Mouse (Mus musculus): ENCODE measurements around the gene Il10ra. TPM values are rescaled to one million over a fixed set of nuclear protein-coding genes. Genes with fewer than 3 reads are reported as not detected.

Il10ra gene
- 10 to 100 TPM in 1 of 4 experiments, 1 to 10 TPM in 3; 1.8 to 10.0 (median 6.1) TPM for total RNA-seq (2022)

DNA sequence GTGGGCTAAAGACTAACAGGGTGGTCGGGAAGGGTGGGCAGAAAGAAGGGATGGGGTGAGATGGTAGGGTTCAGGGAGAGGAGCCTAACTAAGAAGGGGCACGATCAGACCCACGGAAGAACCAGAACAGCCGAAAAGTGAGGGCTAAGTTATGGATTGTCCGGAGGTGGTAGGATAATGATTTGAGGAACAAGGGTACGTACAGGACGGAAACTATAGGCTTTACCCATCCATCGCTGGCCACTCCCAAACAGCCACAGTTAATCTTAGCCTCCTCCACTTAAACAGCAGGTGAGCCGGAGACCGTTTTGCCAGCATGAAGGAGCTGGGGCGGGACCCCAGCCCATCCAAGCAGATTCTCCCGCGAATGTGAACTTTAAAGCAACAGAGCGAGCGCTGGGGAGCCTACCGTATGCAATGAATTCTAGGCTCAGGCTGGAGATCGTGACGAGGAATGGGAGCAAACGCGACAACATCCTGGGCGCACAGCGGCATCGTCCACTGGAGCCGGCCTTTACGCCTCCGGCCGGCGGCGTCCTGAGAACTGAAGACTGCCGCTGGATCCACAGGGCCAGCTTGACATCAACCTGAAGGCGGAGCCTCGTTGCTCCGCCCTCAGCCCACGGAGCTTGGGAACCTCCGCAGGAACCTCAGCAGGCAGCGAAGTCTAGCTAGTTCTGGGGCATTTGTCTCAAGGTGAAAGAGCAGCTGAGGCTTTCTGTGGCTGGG lies at the start of gene Il10ra:
Gene Il10ra, minus strand, starts transcription at position 553 of the 729 bp plus-strand sequence.
- peak in 1 of 2 experiments; percentile 14 for DNase-seq (ENCODE audit: low spot score in 2 of 2)

DNA sequence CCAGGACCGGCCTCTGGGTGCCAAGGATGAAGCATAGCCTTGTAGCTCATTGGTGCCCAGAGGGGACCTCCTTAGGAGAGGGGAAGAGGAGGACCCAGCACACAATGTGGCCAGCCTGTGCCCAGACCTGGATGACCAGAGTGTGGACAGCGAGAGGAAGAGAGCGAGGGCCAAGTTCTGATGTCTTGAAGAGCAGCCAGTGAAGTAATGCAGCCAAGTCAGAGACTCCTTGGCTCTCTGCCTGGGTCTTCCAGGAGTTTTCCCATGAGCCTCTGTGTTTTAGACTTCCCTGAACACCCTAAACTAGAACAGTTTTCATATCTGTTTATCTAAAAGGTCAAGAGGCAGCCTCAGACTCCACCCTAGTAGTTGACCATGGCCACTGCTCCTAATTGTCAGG lies 48.7 kb upstream of the Il10ra start:
- no peak for DNase-seq (ENCODE audit: low spot score in 2 of 2)

DNA sequence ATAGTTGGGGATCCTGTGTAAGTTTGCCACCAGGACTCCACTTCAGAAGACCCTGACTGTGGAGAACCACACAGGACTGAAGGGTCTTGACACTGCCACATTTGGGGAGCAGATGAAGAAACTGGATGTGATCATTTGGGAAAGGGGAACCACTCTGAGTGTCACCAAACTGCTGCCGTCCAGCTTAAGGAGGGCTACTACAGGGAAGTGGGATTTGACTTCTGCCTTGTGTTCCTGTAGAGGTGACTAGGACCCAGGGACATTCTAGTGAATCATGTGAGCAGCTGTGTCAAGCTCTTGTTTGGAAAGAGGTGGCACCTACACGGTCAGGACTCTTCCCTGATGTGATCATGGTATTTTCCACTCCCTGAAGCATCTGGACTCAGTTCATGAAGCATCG lies 45.0 kb upstream of the Il10ra start:
- DNase-seq (ENCODE audit: low spot score in 2 of 2), result no peak

DNA sequence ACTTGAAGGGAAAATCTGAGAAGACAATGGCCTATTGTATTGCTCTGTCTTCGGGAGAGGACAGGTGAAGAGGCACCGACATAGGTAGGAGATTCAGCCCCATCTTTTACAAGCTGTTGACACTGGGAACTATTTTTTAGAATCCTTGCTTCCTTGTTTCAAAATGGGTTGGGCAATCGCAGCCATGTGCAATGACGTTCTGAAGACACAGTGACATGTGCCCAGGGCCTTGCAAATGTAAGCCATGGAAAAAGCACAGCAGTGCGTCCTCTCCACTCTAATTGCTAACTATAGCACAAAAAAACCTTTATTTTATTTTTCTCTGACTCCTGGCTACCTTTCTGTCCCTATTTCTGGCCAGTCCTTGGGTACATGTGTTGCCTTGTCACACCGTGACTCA lies 42.9 kb upstream of the Il10ra start:
- DNase-seq (ENCODE audit: low spot score in 2 of 2), result no peak

DNA sequence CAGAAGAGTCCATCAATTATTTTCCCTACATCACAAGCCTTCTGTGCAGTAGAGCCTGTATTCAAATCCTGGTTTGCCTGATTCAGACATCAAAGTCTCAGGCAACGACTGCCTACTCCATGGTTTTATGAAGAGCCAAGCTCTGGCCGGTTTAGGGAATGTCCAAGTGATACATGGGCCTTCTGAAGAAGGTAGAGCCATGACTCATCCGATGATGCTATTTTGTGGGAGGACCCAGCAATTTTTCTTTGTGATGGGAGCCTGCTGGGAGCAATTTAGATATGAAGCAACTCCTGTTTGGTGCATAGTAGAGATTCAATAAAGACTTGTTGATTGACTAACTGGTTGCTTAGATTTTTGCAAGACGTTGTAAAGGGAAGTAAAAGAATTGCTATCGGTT lies 39.6 kb upstream of the Il10ra start:
- DNase-seq (ENCODE audit: low spot score in 2 of 2), result no peak

DNA sequence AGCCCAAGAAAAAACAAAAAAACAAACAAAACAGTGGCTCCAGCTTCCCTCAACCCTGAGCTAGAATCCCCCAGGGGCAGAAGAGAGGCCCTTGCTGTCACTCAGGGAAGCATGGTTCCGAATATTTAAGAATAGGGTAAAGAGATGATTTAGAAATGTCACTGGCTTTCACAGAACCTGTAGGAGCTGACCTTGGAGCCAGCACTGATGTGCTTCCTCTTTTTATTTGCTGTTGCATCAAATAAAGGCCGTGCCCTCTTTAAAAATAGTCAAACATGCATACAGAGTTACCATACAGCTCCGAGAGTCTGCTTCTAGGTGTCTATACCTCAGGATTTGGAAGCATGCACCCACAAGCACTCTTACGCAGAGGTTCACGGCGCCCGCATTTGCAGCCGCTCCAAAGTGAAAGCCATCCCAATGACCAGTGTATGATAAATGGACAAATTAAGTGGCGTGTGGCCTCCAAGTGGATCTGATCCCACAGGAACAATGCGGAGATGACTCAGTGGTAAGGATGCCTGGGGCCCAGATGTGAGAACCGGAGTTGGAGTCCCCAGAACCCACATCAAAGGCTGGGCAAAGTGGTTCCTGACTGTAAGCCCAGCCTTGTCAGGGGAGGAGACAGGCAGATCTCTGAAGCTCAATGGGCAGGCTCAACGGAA lies 37.9 kb upstream of the Il10ra start:
- no peak for DNase-seq (ENCODE audit: low spot score in 2 of 2)

DNA sequence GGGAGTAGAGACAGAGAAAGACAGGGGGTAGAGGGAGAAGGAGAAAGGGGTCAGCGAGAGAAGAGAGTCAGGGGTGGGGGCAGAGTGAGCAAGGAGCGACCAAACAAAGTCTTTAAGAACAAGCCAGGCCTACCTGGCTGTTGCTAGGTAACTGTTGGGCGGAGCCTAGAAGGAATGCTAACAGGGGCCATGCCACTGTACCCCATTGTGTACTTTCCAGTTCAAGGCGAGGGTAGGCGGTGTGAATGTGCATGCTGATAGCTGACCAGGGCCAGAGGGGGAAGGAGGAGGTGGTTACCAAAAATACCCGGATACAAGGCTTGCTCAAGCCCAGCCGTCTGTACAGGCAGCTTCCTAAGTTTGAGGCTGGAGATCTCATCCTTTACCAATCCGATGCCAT lies 32.8 kb upstream of the Il10ra start:
- no peak for DNase-seq (ENCODE audit: low spot score in 2 of 2)

DNA sequence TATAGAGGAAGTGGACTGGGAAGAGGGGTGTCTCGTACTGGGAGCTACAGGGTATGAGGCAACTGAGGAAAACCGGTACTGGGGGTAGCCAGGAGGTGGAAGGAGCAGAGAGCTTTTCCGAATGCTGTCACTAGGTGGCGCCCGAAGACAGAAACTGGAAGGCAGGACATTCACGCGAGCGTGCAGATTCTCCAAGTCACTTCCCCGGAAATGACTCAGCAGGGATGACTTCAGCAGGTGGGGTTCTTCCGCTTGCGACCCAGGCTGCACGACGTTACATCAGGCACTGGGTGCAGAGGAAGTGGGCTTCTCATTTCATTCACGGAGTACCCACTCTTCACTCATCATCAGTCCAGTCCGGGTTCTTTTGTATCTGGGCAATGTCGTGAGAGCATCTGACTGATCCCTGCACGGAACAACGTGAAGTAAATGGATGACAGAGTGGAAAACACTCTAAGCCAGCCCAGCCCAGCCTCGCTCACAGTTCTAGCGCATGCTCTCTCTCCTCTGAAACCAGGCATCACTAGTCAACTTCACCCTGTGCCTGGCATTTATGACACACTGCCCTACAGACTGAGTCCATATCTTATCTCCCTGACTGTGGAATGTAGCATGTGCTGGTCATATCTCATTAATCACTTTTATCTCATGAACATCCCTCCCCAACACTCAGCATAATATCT lies 31.6 kb upstream of the Il10ra start:
- DNase-seq (ENCODE audit: low spot score in 2 of 2), result peak; percentile 94 to 99

DNA sequence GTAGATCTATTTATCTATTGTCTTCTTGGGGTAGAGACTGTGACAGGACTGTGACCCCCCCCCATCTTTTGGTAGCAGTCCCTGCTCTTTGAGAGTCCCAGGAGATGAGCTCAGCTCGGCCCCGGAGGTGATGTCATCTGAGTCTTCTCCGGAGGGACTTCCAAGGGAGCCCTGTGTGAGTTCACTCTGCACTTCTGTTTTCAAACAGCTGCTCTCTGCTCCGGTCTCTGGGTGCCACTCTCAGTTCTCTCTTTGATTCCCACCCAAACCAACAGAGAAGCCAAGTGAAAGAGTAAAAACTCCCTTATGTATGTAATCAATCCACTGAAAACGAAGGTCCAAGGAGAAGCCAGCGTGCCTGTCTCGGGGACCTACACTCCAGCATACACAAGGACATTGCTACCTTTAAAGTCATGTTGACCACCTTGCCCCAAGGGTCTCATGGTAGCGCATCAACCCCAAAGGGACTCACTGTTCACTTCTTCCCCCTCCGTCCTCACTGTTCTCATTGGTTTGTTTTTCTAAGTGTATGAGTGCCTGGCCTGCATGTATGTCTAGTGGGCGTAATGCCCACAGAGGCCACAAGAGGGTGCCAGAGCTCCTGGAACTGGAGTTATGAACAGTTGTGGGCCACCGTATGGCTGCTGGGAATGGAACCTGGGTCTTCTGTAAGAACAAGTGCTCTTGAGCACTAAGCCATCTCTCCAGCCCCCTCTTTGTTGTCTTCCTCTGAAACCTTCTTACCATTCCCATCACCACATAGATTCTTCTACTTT lies 30.5 kb upstream of the Il10ra start:
- peak in 1 of 2 experiments; percentile 9 for DNase-seq (ENCODE audit: low spot score in 2 of 2)

DNA sequence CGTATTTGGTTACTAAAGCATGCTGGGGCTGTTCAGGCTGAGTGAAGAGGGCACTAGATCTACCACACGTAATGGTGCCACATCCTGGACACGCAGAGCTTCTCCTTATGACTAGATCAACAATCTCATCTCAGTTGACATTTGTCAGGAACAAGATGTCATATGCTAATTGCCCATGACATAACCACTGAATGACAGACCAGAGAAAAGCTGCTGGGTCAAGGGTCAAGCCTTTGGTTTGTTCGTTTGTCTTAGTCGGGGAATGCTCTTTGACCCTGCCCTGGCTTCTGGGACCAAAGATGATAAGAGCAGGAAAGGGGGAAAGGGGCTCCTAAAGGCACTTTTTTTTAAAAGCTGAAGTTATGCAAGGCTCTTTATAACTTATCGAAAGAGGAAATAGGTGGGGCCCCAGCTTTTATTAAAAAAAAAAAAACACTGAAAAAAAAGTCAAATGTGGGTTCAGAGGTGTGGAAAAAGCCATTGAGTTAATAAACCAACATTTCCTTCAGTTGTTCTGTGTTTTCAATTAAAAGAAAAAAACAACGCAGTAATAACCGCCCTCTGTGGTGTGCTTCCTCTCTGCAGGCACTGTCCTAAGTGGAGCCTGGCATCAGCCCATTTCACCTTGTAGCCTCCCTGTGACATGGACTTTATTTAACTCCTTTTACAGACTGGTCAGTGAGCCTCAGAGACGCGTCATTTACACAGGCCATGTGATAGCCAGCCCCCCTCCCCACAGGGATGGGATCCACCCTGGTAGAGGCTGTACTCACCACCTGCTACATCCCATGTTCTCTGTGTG lies 25.5 kb upstream of the Il10ra start:
- DNase-seq (ENCODE audit: low spot score in 2 of 2), result no peak

DNA sequence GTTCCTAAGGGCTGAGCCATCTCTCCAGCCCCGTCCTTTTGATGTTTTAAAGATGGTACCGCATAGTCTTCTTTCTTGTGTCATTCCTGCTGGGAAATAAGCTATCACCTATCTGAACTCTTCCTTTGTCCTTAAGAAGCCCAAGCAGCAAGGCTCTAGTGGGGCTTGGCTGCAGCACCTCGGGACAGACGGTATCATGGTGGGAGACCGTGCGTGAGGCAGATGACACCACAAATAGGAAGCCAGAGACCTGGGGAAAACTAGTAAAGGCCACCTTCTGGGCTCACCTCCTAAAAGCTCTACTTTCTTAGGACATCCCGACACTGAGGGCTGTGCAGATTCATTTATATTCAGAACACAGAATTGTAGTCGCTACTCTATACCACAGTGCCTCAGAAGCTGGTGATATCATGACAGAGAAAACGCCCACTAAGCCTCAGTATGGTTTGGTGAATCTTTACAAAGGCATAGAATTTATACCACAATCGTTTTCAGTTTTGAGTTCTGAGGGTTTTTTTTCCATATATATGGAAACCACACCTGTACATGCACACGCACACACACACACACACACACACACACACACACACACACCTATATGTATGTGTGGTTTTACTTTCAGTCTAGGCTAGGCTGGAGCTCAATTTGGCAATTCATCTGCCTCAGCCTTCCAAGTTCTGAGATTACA lies 22.7 kb upstream of the Il10ra start:
- DNase-seq (ENCODE audit: low spot score in 2 of 2), result no peak

DNA sequence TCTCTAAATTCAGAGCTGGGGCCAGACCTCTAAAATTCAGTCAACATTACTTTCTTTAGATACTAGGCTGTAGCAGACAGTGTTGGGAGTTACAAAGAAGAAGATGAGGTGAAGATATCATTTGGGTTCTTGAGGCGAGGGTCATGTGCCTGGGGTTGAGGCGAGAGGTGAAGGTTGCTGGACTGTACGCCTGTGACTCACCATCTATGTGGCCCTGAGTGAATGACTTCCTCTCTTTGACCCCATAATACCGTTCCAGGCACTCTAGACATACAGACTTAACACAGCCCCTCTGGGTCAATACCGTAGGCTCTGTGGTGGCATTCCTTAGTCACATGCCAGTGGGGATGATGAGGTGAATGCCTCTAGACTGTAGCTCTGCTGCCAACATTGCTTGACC lies 13.5 kb upstream of the Il10ra start:
- no peak for DNase-seq (ENCODE audit: low spot score in 2 of 2)

DNA sequence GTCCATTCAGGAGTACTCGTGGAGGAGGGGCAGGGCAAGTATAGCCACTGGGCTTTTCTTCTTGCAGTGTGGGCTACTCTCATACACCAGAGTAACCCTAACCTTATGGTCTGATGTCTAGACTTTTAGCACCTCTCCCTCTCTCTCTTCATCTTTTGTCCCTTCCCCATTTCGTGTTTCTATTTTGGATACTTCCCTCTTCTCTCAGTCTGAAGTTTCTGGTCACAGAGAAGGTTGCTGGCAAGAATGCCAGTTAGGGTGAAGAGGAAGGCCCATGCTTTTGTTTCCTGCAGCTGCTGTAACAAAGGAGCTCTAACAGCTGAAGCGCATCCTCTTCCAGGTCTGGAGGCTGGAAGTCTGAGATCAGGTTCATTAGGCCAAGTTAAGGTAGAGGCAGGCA lies 11.9 kb upstream of the Il10ra start:
- no peak for DNase-seq (ENCODE audit: low spot score in 2 of 2)

DNA sequence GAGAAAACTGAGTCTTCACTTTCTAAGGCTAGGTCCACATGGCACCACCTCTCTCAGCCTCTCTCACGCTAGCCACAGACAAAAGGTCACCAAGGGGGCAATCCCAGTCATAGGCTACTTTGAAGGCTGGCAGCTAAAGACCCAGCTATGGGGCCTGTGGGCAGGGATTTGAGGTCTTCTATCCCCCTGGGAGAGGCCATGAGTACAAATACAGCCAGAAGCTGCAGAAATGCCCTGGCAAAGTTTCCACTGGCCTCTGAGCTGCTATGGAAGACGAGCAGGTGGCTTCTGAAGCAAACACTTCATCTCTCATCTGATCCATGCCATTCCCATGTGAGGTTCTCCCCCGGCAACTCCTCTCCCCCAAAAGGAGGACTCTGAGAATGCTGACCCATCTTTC lies 11.1 kb upstream of the Il10ra start:
- DNase-seq (ENCODE audit: low spot score in 2 of 2), result no peak

DNA sequence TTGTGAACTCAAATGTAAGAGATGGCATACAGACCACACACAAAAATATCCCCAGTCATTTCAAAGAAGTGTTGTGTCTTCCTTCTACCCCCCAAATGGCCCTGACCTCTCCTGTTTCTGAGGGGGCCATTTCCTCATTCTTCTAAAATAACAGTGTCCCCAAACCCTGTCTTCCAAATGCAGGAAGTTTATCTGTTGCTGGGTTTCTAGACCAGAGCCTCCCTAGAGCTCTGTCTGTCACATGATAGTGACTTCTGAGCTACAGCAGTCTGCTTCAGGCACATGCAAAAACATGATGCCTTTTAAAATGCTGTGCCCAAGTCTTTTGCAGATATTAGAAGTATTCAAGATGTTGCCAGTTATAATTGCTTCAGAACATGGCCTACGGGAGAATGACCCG lies 5.7 kb upstream of the Il10ra start:
- no peak for DNase-seq (ENCODE audit: low spot score in 2 of 2)

DNA sequence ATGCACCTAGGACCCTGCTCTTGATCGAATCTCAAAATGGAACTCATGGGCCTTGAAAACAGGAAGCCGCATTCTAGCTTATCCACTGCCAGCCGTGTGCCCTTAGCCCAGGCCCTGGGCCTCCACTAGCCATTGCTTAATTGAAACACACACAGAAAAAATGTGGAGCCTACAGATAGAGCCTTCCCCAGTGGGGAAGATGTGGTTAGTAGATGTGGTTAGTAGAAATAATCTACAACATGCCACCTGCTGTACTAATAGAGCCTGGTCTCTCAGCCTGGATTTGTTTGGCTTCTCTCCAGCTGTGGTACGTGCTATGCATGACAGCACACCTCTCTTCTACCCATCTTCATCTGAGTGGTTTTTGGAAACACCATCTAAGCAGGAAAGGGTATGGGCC lies 5.3 kb upstream of the Il10ra start:
- DNase-seq (ENCODE audit: low spot score in 2 of 2), result no peak

DNA sequence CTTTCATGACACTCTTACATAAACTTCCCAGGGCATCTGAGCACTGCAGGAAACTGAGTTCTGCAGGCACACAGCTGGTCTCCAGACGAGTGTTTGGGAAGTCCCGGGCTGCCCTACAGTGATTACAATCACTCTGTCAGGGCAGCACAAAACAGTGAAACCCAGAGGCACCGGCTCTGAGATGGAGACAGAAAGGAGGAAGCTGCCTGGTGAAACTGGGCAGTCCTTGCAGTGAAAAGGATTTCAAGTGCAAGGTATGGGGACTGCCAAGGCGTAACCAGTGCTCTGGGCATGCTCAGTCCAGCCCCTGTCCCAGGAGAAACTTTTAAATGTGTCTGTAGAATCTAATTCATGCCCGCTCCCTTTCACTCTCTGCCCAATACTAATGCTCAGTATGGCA lies 3.3 kb upstream of the Il10ra start:
- DNase-seq (ENCODE audit: low spot score in 2 of 2), result no peak

DNA sequence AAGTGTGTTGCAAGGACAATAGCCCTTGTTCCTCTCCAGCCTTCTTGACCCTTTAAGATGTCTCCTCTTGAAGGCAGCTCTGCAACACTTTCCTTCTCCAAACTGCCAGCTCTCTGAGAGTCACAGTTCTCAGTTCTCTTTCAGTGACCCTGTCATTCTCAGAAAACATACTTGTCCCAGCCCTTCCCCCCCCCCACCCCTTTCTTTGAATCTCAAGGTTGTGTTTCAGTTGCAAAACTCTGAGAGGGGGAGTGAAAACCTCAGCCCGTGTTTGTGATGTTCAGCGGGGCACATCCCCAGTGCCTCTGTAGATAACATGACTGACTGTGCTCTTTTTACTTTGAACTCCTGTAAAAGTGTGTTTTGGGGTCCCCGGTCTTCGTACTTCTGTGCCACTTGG lies 870 bp downstream of the Il10ra start:
- no peak for DNase-seq (ENCODE audit: low spot score in 2 of 2)

DNA sequence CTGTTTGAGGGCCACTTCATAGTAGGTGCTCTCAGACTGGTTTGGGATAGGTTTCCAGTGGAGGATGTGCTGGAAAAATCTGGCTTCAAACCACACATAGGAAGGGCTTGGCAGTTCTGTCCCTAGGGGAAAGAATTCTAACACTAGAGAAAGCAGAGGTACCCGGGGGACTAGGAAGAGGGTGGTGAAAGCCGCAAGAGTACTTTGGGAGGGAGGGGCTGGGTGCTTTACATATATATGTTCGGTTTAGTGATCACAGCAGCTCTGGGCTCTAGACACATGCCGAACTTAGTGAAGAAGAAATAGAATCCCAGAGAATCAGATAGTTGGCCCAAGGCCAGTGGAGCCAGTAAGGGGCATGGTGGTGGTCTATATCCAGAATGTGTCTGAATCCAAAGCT lies 1.9 kb downstream of the Il10ra start:
- DNase-seq (ENCODE audit: low spot score in 2 of 2), result no peak

DNA sequence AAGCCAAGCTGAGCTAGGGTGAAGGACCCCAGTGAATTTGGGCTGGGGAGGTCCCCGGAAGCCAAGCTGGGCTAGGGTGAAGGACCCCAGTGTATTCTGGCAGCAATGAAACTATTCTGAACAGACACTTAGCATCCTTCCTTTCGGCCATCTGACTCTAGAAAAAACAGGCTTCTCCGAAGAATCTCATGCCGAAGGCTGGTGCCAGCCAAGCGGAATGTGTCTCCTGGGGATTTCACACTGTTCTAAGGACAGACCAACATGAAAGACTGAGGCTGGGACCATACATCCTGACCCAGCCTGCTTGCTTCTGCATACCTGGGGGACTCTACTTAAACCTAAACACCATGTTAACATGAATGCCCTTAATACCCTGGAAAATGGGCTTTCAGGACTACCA lies 7.1 kb downstream of the Il10ra start:
- DNase-seq (ENCODE audit: low spot score in 2 of 2), result no peak
